Mouse (Mus musculus): ENCODE data around the gene Golt1a.

Gene Golt1a

GRCm38 (mm10) chr1:133347693-133348520, 38.3 kb downstream of the Golt1a start:
- DNase-seq (ENCODE audit: extremely low spot score) = no peak

GRCm38 (mm10) chr1:133350210-133350609, 40.6 kb downstream of the Golt1a start, which contains the start of gene Ren1:
TSS of gene Ren1 (plus strand) at chr1:133350510.
- no peak for DNase-seq (ENCODE audit: extremely low spot score)

DNA sequence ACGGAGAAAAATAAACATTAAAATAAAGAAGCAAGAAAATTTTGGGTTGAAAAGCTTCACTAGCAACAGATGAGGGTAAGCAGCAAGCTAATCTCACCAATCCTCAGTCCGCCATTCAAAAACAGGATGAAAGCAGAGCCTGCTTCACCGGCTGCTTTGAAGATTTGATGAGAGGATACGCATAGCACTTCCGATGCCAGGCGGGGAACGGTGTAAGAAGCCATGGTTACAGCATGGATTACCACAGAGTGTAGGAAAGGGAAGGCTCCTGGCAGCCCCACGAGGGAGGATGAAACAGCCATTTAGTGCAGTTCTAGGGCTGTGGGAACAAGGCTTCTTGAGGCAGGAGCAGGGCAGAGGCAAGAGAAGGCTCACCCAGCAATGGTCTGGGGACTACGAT, 42.2 kb downstream of the Golt1a start:
- DNase-seq (ENCODE audit: extremely low spot score) = no peak

DNA sequence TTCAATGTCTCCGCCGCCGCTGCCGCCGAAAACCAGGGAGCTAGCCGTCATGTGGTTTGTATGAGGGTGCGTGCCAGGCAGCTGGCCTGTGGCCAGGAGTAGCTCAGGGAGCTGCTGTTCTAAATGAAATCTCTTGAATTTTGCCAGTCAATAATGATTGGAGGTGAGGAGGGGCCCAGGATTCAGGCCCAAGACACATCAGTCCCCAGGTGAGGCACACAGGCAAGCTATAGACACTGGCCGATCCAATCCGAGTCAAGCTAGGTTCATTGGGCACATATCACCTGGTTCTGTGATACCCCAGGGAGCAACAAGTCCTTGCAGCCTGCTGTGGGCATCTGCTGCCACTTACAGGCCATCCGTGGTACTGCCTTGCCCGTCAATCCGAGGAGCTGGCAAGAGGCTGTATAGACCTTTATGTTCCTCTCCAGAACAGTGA, 43.8 kb downstream of the Golt1a start:
- peak; percentile 79 for DNase-seq (ENCODE audit: extremely low spot score)

- DNase-seq (ENCODE audit: extremely low spot score) = no peak
Measured at GRCm38 (mm10) chr1:133355469-133355868, 45.9 kb downstream of the Golt1a start.

DNA sequence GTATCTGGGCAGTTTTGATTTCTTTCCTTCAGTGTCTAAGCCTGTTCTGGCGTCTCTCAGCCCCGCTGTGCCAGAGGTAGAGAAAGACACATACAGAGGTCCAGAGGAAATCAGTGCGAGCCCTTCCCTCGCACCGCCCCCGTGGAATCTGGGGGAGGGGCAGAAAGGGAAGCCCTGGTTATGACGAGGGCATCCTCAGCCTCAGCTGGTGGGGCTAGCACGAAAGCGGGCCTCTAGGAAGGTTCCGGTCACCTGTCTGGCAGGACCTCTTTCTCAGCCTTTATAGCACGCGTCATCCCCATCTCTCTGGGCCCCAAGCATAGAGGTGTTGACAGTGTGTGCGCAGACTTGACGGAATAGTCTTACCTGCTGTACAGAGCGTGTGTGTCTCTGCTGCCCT, 46.3 kb downstream of the Golt1a start:
- DNase-seq (ENCODE audit: extremely low spot score) = no peak

GRCm38 (mm10) chr1:133356330-133356729, 46.7 kb downstream of the Golt1a start:
- DNase-seq (ENCODE audit: extremely low spot score) = no peak

DNA sequence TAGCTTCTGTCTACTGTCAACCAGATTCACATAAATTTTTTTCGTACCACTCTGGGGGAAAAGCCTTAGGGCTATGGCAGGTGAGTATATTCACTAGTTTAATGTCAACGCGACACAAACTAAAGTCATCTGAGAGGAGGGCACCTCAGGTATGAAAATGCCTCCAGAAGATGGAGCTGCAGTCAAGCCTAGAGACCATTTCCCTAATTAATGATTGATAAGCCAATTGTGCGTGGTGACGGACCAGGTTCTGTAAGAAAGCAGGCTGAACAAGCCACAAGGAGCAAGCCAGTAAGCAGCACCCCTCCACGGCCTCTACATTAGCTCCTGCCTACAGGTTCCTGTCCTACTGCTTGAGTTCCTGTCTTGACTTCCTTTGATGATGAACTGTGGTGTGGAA, 51.4 kb downstream of the Golt1a start:
- no peak for DNase-seq (ENCODE audit: extremely low spot score)

DNA sequence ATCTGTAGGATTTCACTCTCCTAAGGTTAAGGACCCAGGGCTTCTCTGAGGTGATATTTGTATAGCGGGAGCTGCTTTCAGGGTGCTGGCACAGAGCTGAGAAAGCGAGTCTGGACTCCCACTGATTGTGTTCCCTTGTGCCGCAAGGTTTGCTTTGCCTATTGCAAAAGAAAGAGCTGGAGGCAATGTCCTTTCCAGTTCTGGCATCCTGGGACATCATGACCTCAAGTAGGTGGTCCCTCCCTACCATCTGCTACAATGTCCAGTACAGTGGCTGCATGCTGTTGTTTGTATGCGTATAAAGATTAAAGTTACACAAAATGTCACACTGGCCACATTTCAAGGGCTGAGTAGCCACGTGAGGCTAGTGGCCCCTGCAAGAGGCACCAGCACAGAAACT, 52.5 kb downstream of the Golt1a start:
- no peak for DNase-seq (ENCODE audit: extremely low spot score)

DNA sequence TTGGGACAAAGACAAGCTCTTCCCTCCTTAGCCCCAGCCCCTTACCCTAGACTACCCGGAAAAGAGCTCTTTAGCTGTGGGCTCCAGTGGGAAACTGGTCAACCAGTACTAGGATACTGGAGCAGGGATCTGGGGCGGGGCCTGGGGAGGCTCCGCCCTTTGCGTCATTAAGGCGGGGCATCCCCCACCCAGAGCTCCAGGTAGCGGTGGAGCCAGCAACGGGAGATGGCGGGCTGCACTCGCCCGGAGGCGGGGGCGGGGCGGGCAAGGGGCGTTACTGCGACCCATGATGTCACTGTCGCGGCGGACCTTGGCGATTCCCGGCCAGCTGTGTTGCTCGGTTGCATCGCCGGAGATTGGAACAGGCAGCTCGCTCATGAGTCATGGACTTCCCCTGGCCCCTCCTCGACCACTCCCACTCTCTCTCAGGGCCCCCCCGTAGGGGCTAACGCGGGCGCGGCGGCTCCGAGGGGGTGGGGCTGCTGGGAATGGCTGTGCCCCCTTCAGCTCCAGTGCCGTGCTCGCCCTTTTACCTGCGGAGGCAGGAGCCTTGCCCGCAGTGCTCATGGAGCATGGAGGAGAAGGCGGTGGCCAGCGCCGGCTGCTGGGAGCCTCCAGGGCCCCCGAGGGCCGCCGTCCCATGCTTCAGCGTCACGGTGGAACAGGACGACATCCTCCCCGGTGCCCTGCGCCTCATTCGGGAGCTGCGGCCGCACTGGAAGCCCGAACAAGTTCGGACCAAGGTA, 53.8 kb downstream of the Golt1a start, which contains the start of gene Etnk2:
Gene Etnk2, plus strand, starts transcription at position 297 of the 746 bp plus-strand sequence.
- DNase-seq (ENCODE audit: extremely low spot score) = peak; percentile 89

GRCm38 (mm10) chr1:133364022-133364630, 54.5 kb downstream of the Golt1a start:
- no peak for DNase-seq (ENCODE audit: extremely low spot score)

DNA sequence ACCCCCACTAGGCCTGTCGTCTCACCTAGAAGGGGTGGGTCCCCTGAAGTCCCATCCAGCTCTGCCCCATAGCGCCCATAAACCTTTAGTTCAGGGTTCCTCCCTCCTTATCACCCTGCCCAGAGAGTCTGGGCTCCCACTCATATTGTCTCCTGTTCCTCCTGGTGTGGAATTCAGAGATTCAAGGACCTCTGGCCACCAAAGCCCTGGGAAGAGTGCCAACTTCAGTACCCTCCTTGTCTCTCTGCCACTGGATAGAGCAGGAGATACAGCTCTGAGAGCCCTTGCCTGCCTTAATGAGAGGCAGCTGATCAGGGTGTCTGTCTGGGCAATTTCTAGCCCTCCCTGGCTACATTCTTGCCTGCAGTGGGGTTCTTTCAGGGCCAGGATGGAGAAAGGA, 55.3 kb downstream of the Golt1a start:
- DNase-seq (ENCODE audit: extremely low spot score) = no peak

DNA sequence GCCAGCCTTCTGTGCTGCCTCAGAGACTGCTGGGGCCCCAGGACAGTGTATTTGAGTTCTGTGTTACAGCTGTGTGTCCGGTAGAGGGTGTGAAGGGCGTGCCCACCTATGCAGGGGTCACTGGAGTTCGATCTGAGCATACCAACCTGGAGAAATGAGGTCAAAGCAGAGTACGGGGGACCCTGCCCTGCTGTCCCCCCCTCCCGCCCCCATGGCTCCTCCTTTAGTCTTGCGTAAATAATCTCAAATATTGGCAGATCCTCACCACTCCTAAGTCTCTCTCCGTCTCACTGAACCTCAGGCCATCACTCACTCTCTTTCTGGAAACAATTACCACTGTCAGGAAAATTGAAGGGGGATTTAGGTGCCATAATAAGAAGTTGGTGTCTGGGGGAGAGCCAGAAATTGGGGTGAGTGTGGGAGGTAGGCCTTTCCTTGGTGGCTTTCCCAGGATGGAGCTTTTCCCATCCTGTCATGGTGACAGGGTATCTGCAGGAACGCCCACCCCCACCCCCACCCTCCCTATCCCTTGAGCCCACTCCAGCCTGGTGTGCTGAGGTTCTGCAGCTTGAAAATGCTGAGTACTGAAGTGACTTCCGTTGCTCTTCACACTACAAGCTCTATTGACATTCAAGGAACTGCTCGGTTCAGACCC, 57.5 kb downstream of the Golt1a start:
- no peak for DNase-seq (ENCODE audit: extremely low spot score)

DNA sequence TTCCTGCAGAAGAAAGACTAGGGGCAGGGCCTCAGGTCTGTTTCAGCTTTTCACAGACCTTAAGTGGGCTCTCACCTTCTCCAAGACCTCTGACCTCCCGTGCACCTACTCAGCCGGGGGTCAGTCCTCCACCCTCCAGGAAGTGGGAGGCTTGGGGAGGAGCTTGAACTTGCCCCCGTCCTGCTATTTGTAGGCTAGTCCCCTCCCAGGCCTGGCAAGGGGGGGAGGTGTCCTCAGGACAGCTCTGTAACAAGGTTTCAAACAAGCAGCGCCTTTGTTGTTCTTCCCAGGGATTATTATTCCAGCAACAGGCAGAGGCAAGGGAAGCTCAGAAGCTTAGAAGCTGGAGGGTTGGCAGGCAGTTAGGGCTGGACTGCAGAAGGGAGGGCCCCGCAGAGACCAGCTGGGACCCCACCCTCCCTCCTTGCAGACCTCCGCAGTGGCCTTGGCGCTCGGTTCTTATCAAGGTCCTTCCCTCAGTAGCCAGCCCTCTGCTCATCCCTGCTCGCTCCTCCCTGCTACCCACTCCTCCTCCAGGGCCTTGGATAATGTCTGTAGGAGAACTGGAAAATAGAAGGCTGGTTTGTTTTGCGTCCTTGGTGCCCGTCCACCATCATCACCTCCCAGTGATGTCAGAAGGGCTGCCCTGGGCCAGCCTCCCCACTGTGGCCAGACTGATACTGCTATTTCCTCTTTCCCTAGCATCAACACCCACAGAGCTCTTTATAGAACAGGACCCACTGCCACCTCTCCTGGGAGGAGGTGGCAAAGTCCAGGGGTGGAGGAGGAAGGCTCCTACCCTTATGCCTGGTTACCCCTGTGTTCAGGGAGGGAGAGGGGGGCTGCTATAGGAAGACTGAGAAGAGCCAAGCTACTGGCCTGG, 58.2 kb downstream of the Golt1a start:
- peak; percentile 57 for DNase-seq (ENCODE audit: extremely low spot score)

GRCm38 (mm10) chr1:133368644-133369043, 59.0 kb downstream of the Golt1a start:
- no peak for DNase-seq (ENCODE audit: extremely low spot score)

DNA sequence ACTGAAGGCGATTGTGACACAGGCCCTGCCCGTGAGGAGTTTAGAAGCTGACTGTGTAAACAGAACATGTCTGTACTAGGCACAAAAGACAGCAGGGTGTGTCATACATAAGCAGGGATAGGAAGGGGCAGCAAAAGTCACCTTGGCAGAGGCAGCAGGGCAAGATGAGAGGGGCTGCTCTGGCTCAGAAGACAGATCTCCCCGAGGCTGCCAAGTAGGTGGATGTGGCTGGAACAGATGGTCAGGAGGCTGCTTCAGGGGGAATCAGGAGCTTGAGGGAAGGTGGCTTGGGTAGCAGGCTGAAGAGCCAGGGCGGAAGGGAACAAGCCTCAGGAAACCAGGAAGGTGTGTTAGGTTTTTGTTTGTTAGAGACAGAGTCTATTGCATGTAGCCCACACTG, 60.8 kb downstream of the Golt1a start:
- no peak for DNase-seq (ENCODE audit: extremely low spot score)

- no peak for DNase-seq (ENCODE audit: extremely low spot score)
Measured at GRCm38 (mm10) chr1:133371431-133371830, 61.8 kb downstream of the Golt1a start.

GRCm38 (mm10) chr1:133372113-133372512, 62.5 kb downstream of the Golt1a start:
- DNase-seq (ENCODE audit: extremely low spot score) = no peak

Data from embryo, embryonic 9.5 days (tissue).